Mouse (Mus musculus): ENCODE results near the gene Nbea.

DNA sequence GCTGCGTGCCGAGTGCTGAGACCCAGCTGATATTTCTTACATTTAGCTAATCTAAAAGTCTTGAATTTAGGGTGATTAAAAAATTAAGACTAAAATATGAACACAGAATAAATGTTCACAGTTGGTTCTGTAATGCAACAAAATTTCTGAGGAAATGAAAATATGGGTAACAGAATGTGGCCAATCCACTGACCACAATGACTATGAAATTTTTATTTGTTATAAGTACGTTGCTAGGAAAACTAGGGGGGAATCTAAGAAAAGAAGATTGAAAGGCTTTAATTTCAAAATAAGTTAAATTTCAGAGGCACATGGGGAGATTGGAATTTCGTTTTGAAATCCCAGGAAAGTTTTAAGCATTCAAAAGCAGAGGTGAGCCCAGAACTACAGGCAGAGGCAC is 392.9 kb downstream of the Nbea start:
- TF ChIP-seq CTCF (IDR thresholded peaks at IDR 0.05; ENCODE audit: control insufficient read depth, insufficient read depth, low read length): no peak
- no peak for TF ChIP-seq POLR2A (IDR thresholded peaks at IDR 0.05; ENCODE audit: borderline replicate concordance, control insufficient read depth, low read depth, low read length)

Measured in bone marrow, adult 2 months (tissue).